Mouse (Mus musculus) liver, adult 2 months (tissue): ENCODE data around the gene Sycn.

ENCODE experiments used
- CTCF ChIP-seq: fragments of 200-500 bp; IDR thresholded peaks from 2 replicates; pipeline ENCODE4 v1.5.1; 2011; ENCODE audit warnings: low read depth, low read length, control low read depth
- POLR2A ChIP-seq: fragments of 200-500 bp; IDR thresholded peaks from 2 replicates; pipeline ENCODE4 v1.6.1; 2011; ENCODE audit warnings: low read length, control low read depth; ENCODE audit not compliant: insufficient read depth; ENCODE audit errors: extremely low read depth

DNA sequence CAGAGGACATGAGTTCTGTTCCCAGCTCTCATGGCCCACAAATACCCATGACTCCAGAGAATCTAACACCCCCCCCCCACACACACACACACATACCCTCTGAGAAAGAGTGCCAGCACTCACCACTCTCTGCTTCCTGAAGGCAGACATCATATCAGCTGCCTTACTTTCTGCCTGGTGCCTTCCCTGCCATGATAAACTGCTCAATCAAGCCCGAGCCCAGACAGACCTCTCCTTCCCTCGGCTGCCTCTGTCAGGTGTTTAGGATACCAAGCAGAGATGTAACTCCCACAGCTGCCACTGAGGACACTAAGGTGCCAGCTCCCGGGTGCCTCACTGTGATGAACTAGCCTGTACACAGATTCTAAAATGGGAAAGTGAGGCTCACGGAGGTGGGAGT, 43.8 kb downstream of the Sycn start:
- TF ChIP-seq CTCF (no peak), POLR2A (no peak)
